Mouse (Mus musculus): ENCODE measurements around the gene R3hcc1l. TPM values are rescaled to one million over a fixed set of nuclear protein-coding genes. Genes with fewer than 3 reads are reported as not detected.
A peak's percentile ranks its signal among the peaks of the same experiment; 100 is the strongest.

The R3hcc1l gene
- polyA plus RNA-seq, 1 experiment from 2014 or later = 22.9 TPM

GRCm38 (mm10) chr19:42516121-42516520, 2.4 kb upstream of the R3hcc1l start:
- H3K27me3 ChIP-seq = peaks cover 8% of the 10 kb centered on the region; the same call in 1 of the 2 replicates
- peaks cover 14% of the 10 kb centered on the region for H3K4me1 ChIP-seq
- 89% methylated on average over 8 of the region's 8 CpGs for WGBS
- no peak overlapping the region for H3K4me2 ChIP-seq
- no peak for ATAC-seq (ENCODE audit: low FRiP score)
- no peak overlapping the region for H3K4me3 ChIP-seq (replicated peaks)
- no peaks in the 10 kb centered on the region for H3K9me3 ChIP-seq
- no peak overlapping the region for H3K9ac ChIP-seq
- H3K36me3 ChIP-seq (replicated peaks) = no peaks in the 10 kb centered on the region
- no peak overlapping the region for H3K27ac ChIP-seq

DNA sequence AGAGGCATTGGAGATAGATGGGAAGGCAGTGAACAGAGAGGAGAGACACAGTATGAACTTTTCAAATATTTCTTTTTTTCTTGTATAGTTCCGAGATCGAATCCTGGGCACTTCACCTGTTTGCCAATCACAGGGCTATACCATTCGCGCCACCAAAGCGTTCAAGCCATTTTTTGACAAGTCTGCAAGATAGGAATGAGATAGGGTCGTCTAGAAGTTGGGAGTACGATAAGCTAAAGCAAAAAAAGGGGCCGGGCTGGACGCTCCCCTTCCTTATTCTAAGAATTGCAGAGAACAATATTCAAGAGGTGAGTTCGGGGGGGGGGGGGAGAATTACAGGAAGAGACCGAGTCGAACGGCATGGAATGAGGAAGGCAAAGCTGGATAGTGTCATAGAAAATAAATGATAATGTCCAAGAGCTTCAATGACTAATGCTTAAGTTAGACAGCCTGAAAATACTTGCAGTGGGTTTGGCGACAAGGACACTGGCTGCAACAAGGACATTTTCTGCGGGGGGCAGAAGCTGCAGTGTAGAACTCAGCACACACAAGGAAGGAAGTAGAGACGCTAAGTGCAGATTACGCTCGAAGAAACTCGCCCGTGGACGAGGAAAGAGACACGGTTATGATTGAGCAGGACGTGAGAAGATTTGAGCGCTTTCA, 471 bp upstream of the R3hcc1l start:
- Histone ChIP-seq H3K36me3 (replicated peaks) (no peaks in the 10 kb centered on the region), H3K4me3 (replicated peaks) (peak overlapping the region; percentile 84), H3K4me2 (peak overlapping the region; percentile 81), H3K9me3 (no peaks in the 10 kb centered on the region), H3K27me3 (peaks cover 8% of the 10 kb centered on the region; the same call in 1 of the 2 replicates), H3K27ac (no peak overlapping the region), H3K9ac (peak overlapping the region; percentile 55), H3K4me1 (peaks cover 14% of the 10 kb centered on the region)
- ATAC-seq (ENCODE audit: low FRiP score) = peak; percentile 19
- 32% methylated on average over 24 of the region's 24 CpGs for WGBS

GRCm38 (mm10) chr19:42519760-42520159, 1.2 kb downstream of the R3hcc1l start:
- Histone ChIP-seq H3K36me3 (replicated peaks) (no peaks in the 10 kb centered on the region), H3K27me3 (peaks cover 8% of the 10 kb centered on the region; the same call in 1 of the 2 replicates), H3K27ac (no peak overlapping the region), H3K9ac (no peak overlapping the region), H3K4me2 (peak overlapping the region; percentile 81), H3K4me1 (peaks cover 14% of the 10 kb centered on the region), H3K4me3 (replicated peaks) (peak overlapping the region; percentile 84), H3K9me3 (no peaks in the 10 kb centered on the region)
- no peak for ATAC-seq (ENCODE audit: low FRiP score)
- WGBS = 59% methylated on average over 9 of the region's 9 CpGs

DNA sequence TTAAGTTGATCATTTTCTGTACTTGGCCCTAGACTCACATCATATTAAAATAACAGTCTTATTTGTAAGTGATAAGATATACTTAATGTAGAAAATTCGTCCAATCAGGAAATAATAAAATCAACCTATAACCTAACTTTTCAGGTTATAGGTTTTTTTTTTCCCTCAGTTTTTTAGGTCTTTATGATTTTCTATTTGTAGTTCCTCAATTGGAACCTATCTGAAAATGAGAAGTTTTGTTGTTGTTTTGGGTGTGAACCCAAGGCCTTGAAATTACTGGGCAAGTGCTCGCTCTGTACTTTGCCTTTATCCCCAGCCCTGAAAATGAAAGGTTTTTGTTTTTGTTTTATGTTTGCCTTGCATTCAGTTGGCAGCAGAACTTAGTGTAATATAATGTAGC, 6.1 kb downstream of the R3hcc1l start:
- H3K4me2 ChIP-seq = no peak overlapping the region

GRCm38 (mm10) chr19:42529992-42530437, 11.5 kb downstream of the R3hcc1l start:
- Histone ChIP-seq H3K36me3 (replicated peaks) (no peaks in the 10 kb centered on the region), H3K9me3 (no peaks in the 10 kb centered on the region), H3K9ac (no peak overlapping the region), H3K27ac (no peak overlapping the region), H3K4me1 (no peaks in the 10 kb centered on the region), H3K4me3 (replicated peaks) (no peak overlapping the region), H3K4me2 (no peak overlapping the region), H3K27me3 (no peaks in the 10 kb centered on the region)
- ATAC-seq (ENCODE audit: low FRiP score) = no peak
- WGBS = 85% methylated on average over 9 of the region's 9 CpGs

More for the DNA sequence above, 6.1 kb downstream of the R3hcc1l start:
- no peak overlapping the region for H3K9ac ChIP-seq
- ATAC-seq (ENCODE audit: low FRiP score) = no peak
- no peak overlapping the region for H3K4me3 ChIP-seq (replicated peaks)
- H3K36me3 ChIP-seq (replicated peaks) = no peaks in the 10 kb centered on the region
- H3K4me1 ChIP-seq = peaks cover 6% of the 10 kb centered on the region
- H3K27me3 ChIP-seq = no peaks in the 10 kb centered on the region
- H3K27ac ChIP-seq = no peak overlapping the region
- WGBS = 96% methylated on average over 2 of the region's 2 CpGs
- no peaks in the 10 kb centered on the region for H3K9me3 ChIP-seq

- no peaks in the 10 kb centered on the region for H3K36me3 ChIP-seq (replicated peaks)
- WGBS = 90% methylated on average over 3 of the region's 3 CpGs
- no peaks in the 10 kb centered on the region for H3K27me3 ChIP-seq
- H3K4me3 ChIP-seq (replicated peaks) = no peak overlapping the region
- no peak overlapping the region for H3K9ac ChIP-seq
- no peak for ATAC-seq (ENCODE audit: low FRiP score)
- H3K4me1 ChIP-seq = no peaks in the 10 kb centered on the region
- H3K4me2 ChIP-seq = no peak overlapping the region
- H3K9me3 ChIP-seq = no peaks in the 10 kb centered on the region
- H3K27ac ChIP-seq = no peak overlapping the region
Measured at GRCm38 (mm10) chr19:42534427-42534826, 15.9 kb downstream of the R3hcc1l start.

DNA sequence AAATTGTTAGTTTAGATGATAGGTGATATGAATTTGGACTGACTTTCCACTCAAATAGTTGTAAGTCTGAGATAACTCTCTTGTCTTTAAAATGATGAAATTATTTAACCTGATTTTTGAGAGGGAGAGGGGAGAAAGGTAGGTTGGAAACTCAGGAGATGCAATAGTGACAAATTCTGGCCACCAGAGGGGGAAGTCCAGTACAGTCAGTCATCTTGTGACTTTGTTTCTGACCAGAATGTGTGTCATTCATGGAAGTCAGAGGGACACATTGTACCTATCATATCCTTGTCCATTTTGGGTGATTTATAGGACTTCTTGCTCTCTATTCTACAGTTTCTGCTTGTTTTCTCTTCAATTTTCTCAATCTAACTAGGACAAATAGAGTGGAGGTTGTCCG, 19.0 kb downstream of the R3hcc1l start:
- Histone ChIP-seq H3K4me1 (no peaks in the 10 kb centered on the region; the same call in 1 of the 2 replicates), H3K4me2 (no peak overlapping the region), H3K9ac (no peak overlapping the region), H3K27ac (no peak overlapping the region), H3K4me3 (replicated peaks) (no peak overlapping the region), H3K36me3 (replicated peaks) (no peaks in the 10 kb centered on the region), H3K9me3 (no peaks in the 10 kb centered on the region), H3K27me3 (no peaks in the 10 kb centered on the region)
- ATAC-seq (ENCODE audit: low FRiP score) = no peak
- WGBS = 92% methylated on average over 1 of the region's 1 CpGs

GRCm38 (mm10) chr19:42538911-42539310, 20.4 kb downstream of the R3hcc1l start:
- Histone ChIP-seq H3K27ac (no peak overlapping the region), H3K4me3 (replicated peaks) (no peak overlapping the region), H3K27me3 (no peaks in the 10 kb centered on the region), H3K36me3 (replicated peaks) (no peaks in the 10 kb centered on the region), H3K9ac (no peak overlapping the region), H3K4me2 (no peak overlapping the region), H3K9me3 (no peaks in the 10 kb centered on the region), H3K4me1 (no peaks in the 10 kb centered on the region; the same call in 1 of the 2 replicates)
- ATAC-seq (ENCODE audit: low FRiP score) = no peak
- WGBS = 92% methylated on average over 2 of the region's 2 CpGs

DNA sequence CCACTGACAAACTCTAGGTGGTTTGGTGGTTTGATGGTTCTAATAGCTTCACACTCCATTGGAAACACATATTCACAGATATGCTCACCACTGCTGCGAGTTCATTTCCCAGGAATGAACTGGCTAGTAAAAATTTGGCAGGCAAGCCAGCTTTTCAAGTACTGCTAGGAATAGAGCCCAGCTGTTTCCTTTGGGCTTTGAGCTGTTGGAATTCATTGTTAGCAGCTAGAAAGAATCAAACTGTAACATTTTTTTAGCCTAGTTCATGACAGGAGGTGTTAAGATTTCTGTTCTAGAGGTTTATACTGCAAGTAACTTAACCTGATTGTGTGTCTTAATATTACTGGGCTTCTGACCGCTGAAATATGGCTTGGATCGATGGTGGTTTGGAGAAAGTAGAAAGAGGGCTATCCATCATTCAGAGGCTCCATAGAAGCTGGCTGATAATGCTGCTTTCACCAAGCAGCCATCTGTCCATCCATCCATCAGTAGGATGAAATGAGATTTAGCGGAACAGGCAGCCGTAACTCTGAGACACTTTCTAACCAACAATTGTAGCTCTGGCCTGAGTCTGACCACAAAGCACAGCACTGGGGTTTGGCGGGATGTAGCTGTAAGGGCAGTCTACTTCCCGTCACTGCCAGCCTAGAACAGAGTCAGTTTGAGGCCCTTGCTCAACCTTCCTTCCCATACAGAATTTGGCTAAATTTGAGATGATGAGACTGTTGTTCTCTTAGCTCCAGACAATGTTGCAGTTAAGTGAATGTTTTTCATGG, 21.0 kb downstream of the R3hcc1l start:
- Histone ChIP-seq H3K9ac (no peak overlapping the region), H3K27me3 (no peaks in the 10 kb centered on the region), H3K27ac (no peak overlapping the region), H3K4me1 (no peaks in the 10 kb centered on the region; the same call in 1 of the 2 replicates), H3K9me3 (no peaks in the 10 kb centered on the region), H3K4me3 (replicated peaks) (no peak overlapping the region), H3K36me3 (replicated peaks) (no peaks in the 10 kb centered on the region), H3K4me2 (no peak overlapping the region)
- WGBS = 90% methylated on average over 7 of the region's 7 CpGs
- no peak for ATAC-seq (ENCODE audit: low FRiP score)

GRCm38 (mm10) chr19:42540649-42541048, 22.1 kb downstream of the R3hcc1l start:
- no peak for ATAC-seq (ENCODE audit: low FRiP score)
- no peak overlapping the region for H3K9ac ChIP-seq
- H3K4me1 ChIP-seq = no peaks in the 10 kb centered on the region; the same call in 1 of the 2 replicates
- no peaks in the 10 kb centered on the region for H3K36me3 ChIP-seq (replicated peaks)
- H3K27me3 ChIP-seq = no peaks in the 10 kb centered on the region
- no peaks in the 10 kb centered on the region for H3K9me3 ChIP-seq
- H3K4me2 ChIP-seq = no peak overlapping the region
- WGBS = 79% methylated on average over 3 of the region's 3 CpGs
- H3K4me3 ChIP-seq (replicated peaks) = no peak overlapping the region
- H3K27ac ChIP-seq = no peak overlapping the region

DNA sequence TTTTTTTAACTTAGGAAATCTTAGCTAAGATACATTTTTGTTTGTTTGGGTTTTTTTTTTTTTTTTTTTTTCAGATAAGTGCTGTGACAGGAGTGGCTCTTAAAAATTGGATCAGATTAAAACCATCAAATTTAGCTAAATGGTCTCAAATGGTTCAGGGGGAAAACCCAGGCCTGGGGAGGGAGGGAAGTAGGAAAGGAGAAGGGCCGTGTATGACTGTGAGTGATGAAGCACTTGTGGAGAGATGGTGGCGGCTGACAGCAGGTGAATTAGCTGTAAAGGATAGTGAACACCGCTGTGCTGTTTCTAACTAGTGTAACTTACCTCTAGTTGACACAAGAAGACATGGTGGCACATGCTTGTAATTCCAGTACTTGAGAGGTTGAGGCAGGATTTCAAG, 40.1 kb downstream of the R3hcc1l start:
- Histone ChIP-seq H3K27ac (no peak overlapping the region), H3K9me3 (no peaks in the 10 kb centered on the region), H3K4me2 (no peak overlapping the region), H3K4me3 (replicated peaks) (no peak overlapping the region), H3K4me1 (no peaks in the 10 kb centered on the region), H3K9ac (no peak overlapping the region), H3K36me3 (replicated peaks) (peaks cover 11% of the 10 kb centered on the region), H3K27me3 (no peaks in the 10 kb centered on the region)
- 83% methylated on average over 3 of the region's 3 CpGs for WGBS
- no peak for ATAC-seq (ENCODE audit: low FRiP score)

DNA sequence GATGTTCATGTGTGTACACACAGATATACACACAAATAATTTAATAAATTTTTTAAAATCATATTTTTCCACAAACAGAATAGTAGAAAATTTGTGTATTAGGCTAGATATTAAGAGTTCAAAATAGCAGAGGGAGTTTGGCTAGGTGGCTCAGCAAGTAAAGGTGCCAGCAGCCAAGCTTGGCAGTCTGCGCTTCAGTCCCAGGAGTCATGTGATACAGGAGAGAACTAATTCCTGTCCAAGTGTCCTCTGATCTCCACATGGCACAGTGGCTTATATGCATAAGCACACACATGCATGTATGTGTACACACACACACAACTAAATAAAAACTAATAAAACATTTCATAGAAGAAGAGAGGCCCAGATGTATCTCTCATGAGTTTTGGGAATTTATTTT, 43.4 kb downstream of the R3hcc1l start:
- Histone ChIP-seq H3K4me3 (replicated peaks) (no peak overlapping the region), H3K9me3 (no peaks in the 10 kb centered on the region), H3K4me2 (no peak overlapping the region), H3K9ac (no peak overlapping the region), H3K27me3 (no peaks in the 10 kb centered on the region), H3K36me3 (replicated peaks) (peaks cover 12% of the 10 kb centered on the region), H3K27ac (no peak overlapping the region), H3K4me1 (no peaks in the 10 kb centered on the region)
- 97% methylated on average over 1 of the region's 1 CpGs for WGBS
- no peak for ATAC-seq (ENCODE audit: low FRiP score)

Measured in forebrain, embryonic 12.5 days (tissue).